Mouse (Mus musculus) cerebellum, adult 9-10 months (tissue): ENCODE measurements around the gene Zfp114.

Experiments used
- DNase-seq: peaks from one replicate; pipeline ENCODE4 v3.0.0; 2022

Zfp114 gene

GRCm38 (mm10) chr7:24174618-24175336, at the start of gene Zfp114:
Zfp114 (plus strand) TSS chr7:24175060.
- peak; percentile 83 for DNase-seq

- no peak for DNase-seq
These were observed 41.4 kb upstream of the Zfp114 start for GRCm38 (mm10) chr7:24133425-24133995.

GRCm38 (mm10) chr7:24133996-24134828, 40.6 kb upstream of the Zfp114 start, which contains the start of gene Zfp235:
Zfp235 (plus strand) TSS chr7:24134169.
- DNase-seq: peak; percentile 89

GRCm38 (mm10) chr7:24142566-24142965, 32.3 kb upstream of the Zfp114 start:
- no peak for DNase-seq

GRCm38 (mm10) chr7:24153272-24153671, 21.6 kb upstream of the Zfp114 start:
- DNase-seq: no peak

- DNase-seq: no peak
These were observed 2.7 kb upstream of the Zfp114 start for GRCm38 (mm10) chr7:24172191-24172590.

GRCm38 (mm10) chr7:24175337-24175711, 464 bp downstream of the Zfp114 start:
- no peak for DNase-seq

GRCm38 (mm10) chr7:24187611-24188010, 12.8 kb downstream of the Zfp114 start:
- DNase-seq: no peak

GRCm38 (mm10) chr7:24188901-24189570, 14.2 kb downstream of the Zfp114 start:
- no peak for DNase-seq

- no peak for DNase-seq
These were observed 14.7 kb downstream of the Zfp114 start for GRCm38 (mm10) chr7:24189571-24189944.

GRCm38 (mm10) chr7:24191361-24191760, 16.5 kb downstream of the Zfp114 start:
- no peak for DNase-seq

GRCm38 (mm10) chr7:24193157-24193556, 18.3 kb downstream of the Zfp114 start:
- no peak for DNase-seq

- DNase-seq: no peak
These were observed 22.1 kb downstream of the Zfp114 start for GRCm38 (mm10) chr7:24196961-24197360.

- DNase-seq: peak; percentile 86
These were observed 32.8 kb downstream of the Zfp114 start for GRCm38 (mm10) chr7:24207488-24208261.

GRCm38 (mm10) chr7:24208282-24208886, 33.5 kb downstream of the Zfp114 start:
- peak; percentile 38 for DNase-seq

GRCm38 (mm10) chr7:24210296-24210695, 35.4 kb downstream of the Zfp114 start:
- DNase-seq: no peak

- no peak for DNase-seq
These were observed 36.5 kb downstream of the Zfp114 start, which contains the start of gene Zfp111 for GRCm38 (mm10) chr7:24211343-24211742. Zfp111 (minus strand) TSS chr7:24211443.
